In the genomic region with DNA sequence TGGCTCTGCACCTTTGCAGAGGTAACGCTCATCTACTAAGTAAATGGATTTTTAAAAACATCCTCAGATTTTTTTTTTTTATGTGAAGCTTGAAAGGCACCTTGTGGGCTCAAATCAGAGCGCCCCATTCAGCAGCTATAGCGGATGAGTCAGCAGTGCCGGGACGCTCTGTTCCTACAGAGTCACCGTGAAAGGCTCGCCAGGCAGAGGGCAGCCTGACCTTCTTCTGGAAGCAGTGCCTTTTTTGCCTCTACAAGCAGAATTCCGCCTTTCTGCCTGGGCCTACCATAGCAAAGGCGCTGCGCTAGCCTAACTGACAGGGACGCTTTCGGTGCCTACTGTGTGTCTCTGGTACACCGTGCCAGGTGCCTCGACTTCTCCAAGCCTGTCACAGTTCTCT, we compare ENCODE assay signal across 18 mouse cellular contexts. TPM values are rescaled to one million over a fixed set of nuclear protein-coding genes. Genes with fewer than 3 reads are reported as not detected.
DNase-seq lines count a peak whose midpoint lies in the region; ATAC-seq and TF ChIP-seq lines count a peak whose summit lies in the region.
"Had no signal": no experiment of that assay in that cellular context is flagged by ENCODE, and none has a peak within 500 bp of the region (broad histone marks: within the 10 kb centered on the region; RNA-seq: fewer than 3 reads in every experiment).

No protein-coding gene starts in this region.

- 0 out of 2 replicates have a peak overlapping the region, but pooled peaks have one; percentile 18 for H3K27ac ChIP-seq in heart, embryonic 10.5 days
- H3K27ac ChIP-seq in heart, embryonic 12.5 days (ENCODE audit: poor library complexity, severe bottlenecking), result no peak overlapping the region
- H3K27ac ChIP-seq in olfactory bulb, adult 2 months (ENCODE audit: insufficient read depth, low read depth, low read length), result peak overlapping the region; percentile 86
- H3K27ac ChIP-seq: heart, adult 2 months; macrophage; midbrain, embryonic 12.5 days had no signal

- no peak for TF ChIP-seq CTCF in olfactory bulb, adult 2 months (IDR thresholded peaks at IDR 0.05; ENCODE audit: insufficient read depth, low read depth, low read length)

- no peak overlapping the region for H3K4me3 ChIP-seq in heart, embryonic 10.5 days
- H3K4me3 ChIP-seq in heart, embryonic 12.5 days, result no peak overlapping the region
- H3K4me3 ChIP-seq in olfactory bulb, adult 2 months (ENCODE audit: insufficient read depth, low read depth, low read length), result no peak overlapping the region
- H3K4me3 ChIP-seq: heart, adult 2 months; midbrain, embryonic 12.5 days had no signal

- peaks cover 9% of the 10 kb centered on the region for H3K27me3 ChIP-seq in heart, embryonic 10.5 days (ENCODE audit: insufficient read depth, poor library complexity, severe bottlenecking)
- H3K27me3 ChIP-seq in heart, embryonic 12.5 days (replicated peaks), result 0 out of 2 replicates have a peak, but pooled peaks cover 6% of the 10 kb centered on the region
- H3K27me3 ChIP-seq: midbrain, embryonic 12.5 days had no signal

- peaks cover 2% of the 10 kb centered on the region; the same call in 1 of the 2 replicates for H3K36me3 ChIP-seq in heart, embryonic 10.5 days
- H3K36me3 ChIP-seq in heart, embryonic 12.5 days, result no peaks in the 10 kb centered on the region

- H3K4me2 ChIP-seq in heart, embryonic 12.5 days, result no peak overlapping the region
- H3K4me2 ChIP-seq: liver, embryonic 11.5 days; lung, embryonic 14.5 days; midbrain, embryonic 12.5 days had no signal

- H3K4me1 ChIP-seq in heart, embryonic 10.5 days, result peaks cover 22% of the 10 kb centered on the region
- peaks cover 11% of the 10 kb centered on the region for H3K4me1 ChIP-seq in heart, embryonic 12.5 days (replicated peaks)
- H3K4me1 ChIP-seq in olfactory bulb, adult 2 months (ENCODE audit: control insufficient read depth, insufficient read depth, low read length), result peaks cover 40% of the 10 kb centered on the region

- TF ChIP-seq POLR2A in olfactory bulb, adult 2 months (IDR thresholded peaks at IDR 0.05; ENCODE audit: insufficient read depth, low read depth, low read length), result no peak

- H3K9ac ChIP-seq in heart, embryonic 12.5 days, result no peak overlapping the region
- H3K9ac ChIP-seq: lung, embryonic 14.5 days; midbrain, embryonic 12.5 days had no signal

- no peak for ATAC-seq in heart, embryonic 12.5 days (ENCODE audit: insufficient number of reproducible peaks, low FRiP score)
- ATAC-seq: forebrain, embryonic 16.5 days had no signal

- H3K9me3 ChIP-seq in heart, embryonic 10.5 days, result no peaks in the 10 kb centered on the region
- H3K9me3 ChIP-seq in heart, embryonic 12.5 days (replicated peaks), result no peaks in the 10 kb centered on the region

- no peak for DNase-seq in heart, embryonic 10.5 days (ENCODE audit: low spot score)
- DNase-seq in kidney, postnatal 25 days, result peak; percentile 31 to 68
- DNase-seq in kidney, postnatal 10 days, result no peak
- peak; percentile 57 for DNase-seq in adrenal gland, postnatal 10 days
- DNase-seq in c-Kit-positive CD71-positive TER-119-positive erythroid progenitor cells, embryonic 14.5 days (ENCODE audit: low spot score), result no peak
- DNase-seq: cerebellum, adult 11-12 months; gastrocnemius, postnatal 10 days; heart, adult 2 months; heart, postnatal 4 days; left cerebral cortex, postnatal 4 days; lung, embryonic 14.5 days; thymus, postnatal 25 days had no signal

- WGBS in heart, embryonic 10.5 days, result 78% methylated on average over 14 of the region's 14 CpGs
- 72% methylated on average over 14 of the region's 14 CpGs for WGBS in heart, embryonic 12.5 days
- WGBS in olfactory bulb, adult 2 months, result 58% methylated on average over 14 of the region's 14 CpGs

RNA-seq across cellular contexts. Expression of a gene that starts 41.8 kb away (rescaled TPM):
- polyA plus RNA-seq in heart, embryonic 10.5 days (2016; fragmentation: Nextera tagmentation; extraction: Ambion mirVana), result 3.1 and 5.0 TPM in 2 replicates
- polyA plus RNA-seq in heart, embryonic 12.5 days (2016; fragmentation: Nextera tagmentation; extraction: Ambion mirVana), result 3.5 and 4.3 TPM in 2 replicates
- 10 to 100 TPM; 23.9 to 29.1 TPM for total RNA-seq in adrenal gland, postnatal 10 days (2021)
- 103 TPM in 1 of 2 replicates, not detected in the other for polyA plus RNA-seq in olfactory bulb, adult 2 months (2012; ENCODE audit: insufficient read depth, insufficient read length, low replicate concordance, missing spikeins)

Comparison
In these comparisons a context has a peak if more than half of its experiments do, and no peak if none do; other contexts are left out.
1. DNase-seq: peak in kidney, postnatal 25 days (2 of 2) and adrenal gland, postnatal 10 days (single experiment); none in heart, embryonic 10.5 days (single experiment), kidney, postnatal 10 days (single experiment) and c-Kit-positive CD71-positive TER-119-positive erythroid progenitor cells, embryonic 14.5 days (single experiment).